Mouse (Mus musculus) urinary bladder, postnatal 4 days (tissue): ENCODE measurements at regions not wholly inside any gene's neighbourhood (a gene's known extent, or its start where the extent isn't known, plus 50 kb on each side); places are given as distances from the start of the nearest gene placed in this dataset.

Source experiments
- DNase-seq, 2 experiments: peaks; one replicate each; pipeline ENCODE4 v3.0.0; 2021 to 2022; ENCODE audit warnings: low spot score in 2 of 2

- no peak for DNase-seq
These were observed 263.5 kb upstream of the 4930535I16Rik start for GRCm38 (mm10) chr4:124181335-124181734.

DNA sequence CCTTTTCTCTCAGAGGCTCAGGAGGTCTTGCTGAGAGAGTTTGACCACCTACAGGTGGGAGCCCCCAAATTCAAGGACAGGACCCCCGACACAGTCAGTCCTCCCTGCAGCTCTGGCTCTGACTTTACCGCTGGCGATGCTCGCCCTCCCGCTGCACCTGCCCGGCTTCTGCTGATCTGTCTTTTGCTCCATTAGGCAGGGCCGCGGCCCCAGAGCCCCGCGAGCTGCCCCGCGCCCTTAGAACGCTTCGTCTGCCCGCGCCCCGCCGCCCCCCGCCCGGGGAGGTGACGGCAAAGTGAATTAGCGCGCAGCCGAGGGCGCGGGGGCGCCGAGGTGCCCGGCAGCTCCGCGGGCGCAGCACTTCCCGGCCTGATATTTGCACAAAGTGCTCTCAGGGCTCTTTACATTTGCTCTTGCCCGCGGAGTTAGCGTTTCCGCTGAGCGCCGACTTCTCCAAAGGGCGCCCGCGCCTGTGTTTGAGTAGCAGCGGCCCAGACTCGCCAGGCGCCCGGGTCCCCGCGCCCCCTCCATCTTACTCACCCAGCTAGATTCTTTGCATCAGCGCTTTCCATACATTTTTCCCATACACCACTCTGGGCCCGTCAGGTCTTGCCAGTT is 260.7 kb upstream of the 4930535I16Rik start:
- DNase-seq, result no peak

DNA sequence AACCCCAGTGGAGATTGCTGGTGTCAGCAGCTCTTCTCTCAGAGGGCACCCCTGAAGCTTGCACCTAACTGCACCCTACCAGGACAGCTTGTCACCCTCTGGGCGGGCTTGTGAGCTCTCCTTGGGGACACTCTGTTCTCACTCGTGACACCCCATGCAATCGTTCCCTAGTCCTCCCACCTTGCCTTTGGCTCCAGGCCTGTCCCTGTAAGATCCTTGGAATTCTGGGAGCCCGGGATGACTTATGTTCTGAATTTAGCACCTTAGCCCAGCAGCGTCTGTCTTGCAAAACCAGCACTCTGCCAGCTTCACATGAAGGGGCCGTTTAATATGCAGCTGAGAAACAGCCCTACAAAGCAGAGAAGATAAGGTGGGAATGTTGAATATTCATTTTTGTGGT is 257.7 kb upstream of the 4930535I16Rik start:
- no peak for DNase-seq

DNA sequence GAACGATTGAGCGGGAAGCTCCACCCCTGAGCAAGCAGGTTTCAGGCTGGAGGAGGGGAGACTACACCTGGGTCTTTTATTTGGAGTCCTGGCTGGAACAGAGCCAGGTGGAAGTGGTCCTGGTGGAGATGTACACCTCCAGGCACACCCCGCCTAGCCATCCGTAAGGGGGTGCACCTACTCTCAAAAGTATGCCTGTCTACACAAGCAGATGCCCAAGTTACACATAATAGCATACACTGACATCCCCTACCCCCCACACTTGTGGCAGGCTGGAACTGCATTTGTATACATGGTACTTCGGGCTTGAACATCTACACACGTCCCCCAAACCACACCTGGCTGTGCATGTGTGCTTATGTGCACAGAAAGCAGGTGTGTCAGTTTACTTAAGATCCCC is 236.8 kb upstream of the 4930535I16Rik start:
- DNase-seq, result no peak

DNA sequence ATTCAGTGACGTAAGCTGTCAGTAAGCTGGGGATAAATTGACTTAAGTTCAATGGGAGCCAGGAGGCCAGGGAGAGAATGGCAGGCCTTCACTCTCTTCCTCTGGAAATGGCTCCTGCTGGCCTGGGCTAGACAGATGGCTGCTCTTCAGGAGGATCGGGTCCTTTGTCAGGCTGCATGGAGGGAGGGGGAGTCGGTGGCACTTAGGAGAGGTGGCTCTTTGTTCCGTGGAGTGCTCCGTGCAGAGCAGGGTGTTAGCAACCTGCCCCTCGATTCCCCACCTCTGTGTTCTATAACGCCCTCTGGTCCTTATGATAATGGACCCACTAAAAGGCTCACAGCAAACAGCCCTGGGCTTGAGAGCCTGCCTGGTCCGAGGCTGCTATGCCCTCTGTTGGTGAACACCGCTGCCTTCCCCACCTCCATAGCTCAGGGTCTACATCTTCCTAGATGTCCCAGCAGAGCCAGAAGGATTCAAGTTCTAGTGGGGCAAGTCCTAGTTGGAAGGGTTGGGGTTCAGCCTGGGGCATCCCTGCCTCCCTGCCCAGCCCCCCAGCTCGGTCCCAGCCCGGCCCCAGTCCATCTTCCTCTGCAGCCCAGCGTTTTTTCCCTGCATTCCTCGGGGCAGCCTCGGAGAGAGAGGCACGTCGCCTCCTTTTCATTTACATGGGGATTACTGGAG is 232.1 kb upstream of the 4930535I16Rik start:
- DNase-seq, result no peak

DNA sequence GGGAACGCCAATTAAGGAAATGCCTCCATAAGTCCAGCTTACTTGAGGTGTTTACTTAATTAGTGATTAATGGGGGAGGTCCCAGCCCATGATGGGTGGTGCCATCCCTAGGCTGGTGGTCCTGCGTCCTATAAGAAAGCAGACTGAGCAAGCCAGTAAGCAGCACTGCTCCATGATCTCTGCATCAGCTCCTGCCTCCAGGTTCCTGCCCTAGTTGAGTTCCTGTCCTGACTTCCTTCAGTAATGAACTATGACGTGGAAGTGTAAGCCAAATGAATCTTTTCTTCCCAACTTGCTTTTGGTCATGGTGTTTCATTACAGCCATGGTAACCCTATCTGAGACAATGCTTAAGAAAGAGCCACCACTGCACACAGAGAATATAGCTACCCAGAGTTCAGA is 231.2 kb upstream of the 4930535I16Rik start:
- no peak for DNase-seq

DNA sequence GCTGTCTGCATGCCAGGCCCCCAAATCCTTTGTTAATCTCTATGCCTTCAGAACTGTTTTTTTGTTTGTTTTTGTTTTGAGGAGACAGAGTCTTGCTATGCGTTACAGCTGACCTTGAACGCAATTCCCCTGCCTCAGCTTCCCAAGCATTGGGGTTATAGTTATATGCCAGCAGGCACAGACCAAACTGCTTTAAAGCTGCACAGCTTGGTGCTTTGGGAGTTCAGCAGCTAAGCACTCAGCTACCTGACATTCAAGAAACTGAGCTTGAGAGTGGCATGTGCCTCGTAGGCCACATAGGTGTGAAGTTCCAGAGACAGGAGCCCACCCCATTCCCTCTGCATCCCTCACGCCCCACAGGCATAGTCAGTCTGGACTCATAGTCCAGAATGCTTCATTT is 229.5 kb upstream of the 4930535I16Rik start:
- DNase-seq, result no peak

DNA sequence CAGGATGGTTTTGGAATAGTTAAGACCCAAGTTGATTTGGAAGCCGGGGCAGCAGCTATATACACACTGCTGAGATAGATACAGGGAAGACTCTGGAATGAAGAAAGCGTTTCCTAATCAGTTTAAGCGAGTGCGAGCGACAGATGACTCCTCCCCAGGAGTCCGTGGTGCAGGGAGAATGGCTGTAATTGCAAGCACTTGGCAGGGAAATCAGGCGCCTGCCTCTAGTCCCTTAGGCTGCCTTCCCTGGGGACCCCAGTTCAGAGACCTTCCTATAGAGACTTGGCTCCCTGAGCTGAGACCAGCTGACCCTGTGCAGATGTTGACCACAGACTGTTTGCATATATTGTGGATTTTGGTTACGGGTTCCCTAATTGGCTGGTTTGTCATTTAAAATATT is 228.3 kb upstream of the 4930535I16Rik start:
- DNase-seq, result no peak

DNA sequence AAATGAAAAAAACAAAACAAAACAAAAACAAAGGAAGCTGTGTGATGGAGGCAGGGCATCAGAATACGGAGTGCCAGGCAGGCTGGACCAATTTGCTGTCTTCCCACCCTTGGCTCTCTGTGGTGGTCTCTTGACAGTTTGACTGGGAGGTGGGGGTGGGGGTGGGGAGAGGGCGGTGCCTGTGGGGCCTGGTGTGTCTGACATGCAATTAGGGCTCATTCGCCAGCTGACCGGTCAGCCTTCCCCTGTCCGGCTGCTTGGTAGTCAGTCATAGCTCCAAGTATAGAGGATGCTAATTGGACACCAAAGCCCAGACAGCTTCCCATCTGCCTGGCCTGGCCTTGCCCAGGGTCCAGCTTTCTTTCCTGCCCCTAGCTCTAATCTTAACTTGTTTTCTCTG is 225.8 kb upstream of the 4930535I16Rik start:
- DNase-seq, result no peak

- no peak for DNase-seq
These were observed 225.4 kb upstream of the 4930535I16Rik start for GRCm38 (mm10) chr4:124143226-124143625.

DNA sequence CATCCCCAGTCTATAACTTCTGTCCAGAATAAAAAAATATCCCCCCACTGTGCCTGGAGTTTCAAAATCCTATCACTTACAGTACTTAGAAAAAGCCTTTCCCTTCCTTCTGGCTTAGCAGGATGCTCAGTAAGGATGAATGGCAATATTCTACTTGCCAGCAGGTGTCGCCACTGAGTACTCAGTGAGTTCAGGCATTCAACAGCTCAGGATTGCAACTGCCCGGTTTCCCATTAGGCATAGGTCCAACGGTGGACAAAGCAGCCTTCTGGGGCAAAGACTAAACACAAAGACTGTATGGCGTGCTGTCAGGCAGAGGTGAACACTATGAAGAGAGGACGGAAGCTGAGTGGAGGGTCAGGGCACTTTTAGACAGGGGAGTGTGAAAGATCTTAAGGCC is 224.3 kb upstream of the 4930535I16Rik start:
- peak; percentile 59 to 85 for DNase-seq

GRCm38 (mm10) chr4:124135165-124135470 is 217.3 kb upstream of the 4930535I16Rik start:
- no peak for DNase-seq

DNA sequence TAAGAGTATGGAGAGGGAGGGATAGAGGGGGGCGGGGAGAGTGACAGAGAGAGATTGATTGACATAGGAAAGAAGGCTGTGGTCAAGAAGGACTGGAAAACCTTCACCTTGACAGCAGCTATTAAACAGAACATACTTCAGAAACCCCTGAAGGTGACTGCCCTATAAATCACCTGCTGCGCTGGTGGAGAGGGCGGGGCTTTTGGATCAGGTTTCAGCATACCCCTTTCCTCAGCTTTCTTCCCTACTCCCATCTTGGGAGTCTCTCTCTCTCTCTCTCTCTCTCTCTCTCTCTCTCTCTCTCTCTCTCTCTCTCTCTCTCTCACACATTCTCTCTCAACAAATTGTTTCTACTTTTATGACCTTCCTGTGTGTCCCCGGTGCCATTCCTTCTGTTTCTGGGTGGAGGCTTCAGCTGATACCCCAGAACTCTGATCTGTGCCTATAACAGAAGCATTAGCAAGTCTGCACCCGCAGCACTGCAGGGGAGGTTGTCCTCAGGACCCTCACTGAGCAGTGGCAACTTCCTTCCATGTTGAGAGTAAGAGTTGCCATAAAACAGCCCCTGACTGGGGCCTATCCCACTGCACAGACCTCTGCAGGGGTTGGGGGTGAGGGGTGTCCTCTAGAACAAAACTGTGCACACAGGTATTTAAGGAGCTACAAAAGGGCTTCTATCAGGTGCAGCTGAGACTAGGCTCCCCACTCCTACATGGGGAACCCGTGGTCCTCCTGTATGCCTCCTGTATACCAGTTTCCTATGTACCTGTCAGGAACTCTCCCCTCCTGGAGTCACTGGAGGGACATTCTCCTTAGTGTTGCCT is 216.7 kb upstream of the 4930535I16Rik start:
- DNase-seq, result no peak

GRCm38 (mm10) chr4:124130946-124131345 is 213.1 kb upstream of the 4930535I16Rik start:
- DNase-seq, result no peak

GRCm38 (mm10) chr4:124126258-124126657 is 208.4 kb upstream of the 4930535I16Rik start:
- DNase-seq, result no peak

DNA sequence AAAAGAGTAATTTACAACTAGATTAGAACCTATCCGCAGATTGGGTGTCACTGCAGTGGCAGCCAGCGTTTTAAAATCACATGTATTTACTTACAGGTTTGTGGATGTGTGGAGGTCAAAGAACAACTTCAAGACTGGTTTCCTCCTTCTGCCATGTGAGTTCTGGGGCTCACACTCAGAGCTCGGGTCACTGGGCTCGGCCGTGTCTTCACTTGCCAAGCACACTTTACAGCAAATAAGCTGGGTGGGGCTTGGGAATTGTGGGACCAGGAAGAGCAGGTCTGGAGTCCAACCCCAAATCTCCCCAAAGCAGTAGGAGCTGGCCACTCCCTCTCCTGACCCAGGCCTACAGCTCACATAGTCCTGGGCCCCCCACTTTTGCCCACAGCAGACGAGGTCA is 202.5 kb upstream of the 4930535I16Rik start:
- DNase-seq, result no peak

DNA sequence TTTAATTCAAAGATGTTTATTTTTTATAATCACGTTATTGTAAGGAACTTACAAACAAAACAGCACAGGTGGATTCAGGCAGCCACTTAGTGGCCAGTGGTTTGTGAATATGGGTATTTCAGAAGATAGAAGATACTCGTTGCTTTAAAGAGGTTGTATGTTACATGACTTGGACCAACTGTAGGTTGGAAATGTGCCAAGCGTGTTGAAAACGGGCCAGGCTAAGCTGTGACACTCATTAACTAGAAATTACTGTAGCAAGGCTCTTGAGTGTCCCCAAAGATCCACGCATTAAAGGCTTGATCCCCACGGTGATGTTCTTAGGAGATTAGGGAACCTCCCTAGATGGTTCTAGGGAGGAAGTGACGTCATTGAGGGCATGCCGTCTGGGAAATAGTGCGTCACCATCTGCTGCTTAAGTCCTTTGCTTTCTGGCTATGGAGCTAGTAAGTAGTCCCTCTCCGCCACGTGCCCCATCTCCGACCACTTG is 196.1 kb upstream of the 4930535I16Rik start:
- no peak for DNase-seq

GRCm38 (mm10) chr4:124110705-124111104 is 192.9 kb upstream of the 4930535I16Rik start:
- DNase-seq, result no peak

- DNase-seq, result no peak
These were observed 191.5 kb upstream of the 4930535I16Rik start for GRCm38 (mm10) chr4:124109371-124109770.

DNA sequence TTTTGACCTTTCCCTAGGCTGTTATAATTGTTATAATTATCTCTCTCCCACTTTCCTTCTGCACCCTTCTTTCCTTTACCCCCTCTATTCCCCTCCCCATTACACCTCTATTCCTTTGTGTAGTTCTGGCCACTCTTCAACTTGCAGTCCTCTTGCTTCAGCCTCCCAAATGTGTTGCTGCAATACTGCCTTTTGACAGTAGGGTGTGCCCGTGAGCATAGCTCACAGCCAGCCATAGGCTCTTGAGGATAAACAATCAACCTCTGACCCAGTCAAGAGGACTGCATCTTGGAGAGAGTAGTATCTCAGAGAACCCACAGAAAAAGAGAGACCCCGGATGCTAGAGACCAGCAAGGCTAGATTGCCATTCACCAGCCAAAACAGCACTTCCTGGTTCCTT is 184.9 kb upstream of the 4930535I16Rik start:
- no peak for DNase-seq

- no peak for DNase-seq
These were observed 169.0 kb upstream of the 4930535I16Rik start for GRCm38 (mm10) chr4:124086801-124087200.

DNA sequence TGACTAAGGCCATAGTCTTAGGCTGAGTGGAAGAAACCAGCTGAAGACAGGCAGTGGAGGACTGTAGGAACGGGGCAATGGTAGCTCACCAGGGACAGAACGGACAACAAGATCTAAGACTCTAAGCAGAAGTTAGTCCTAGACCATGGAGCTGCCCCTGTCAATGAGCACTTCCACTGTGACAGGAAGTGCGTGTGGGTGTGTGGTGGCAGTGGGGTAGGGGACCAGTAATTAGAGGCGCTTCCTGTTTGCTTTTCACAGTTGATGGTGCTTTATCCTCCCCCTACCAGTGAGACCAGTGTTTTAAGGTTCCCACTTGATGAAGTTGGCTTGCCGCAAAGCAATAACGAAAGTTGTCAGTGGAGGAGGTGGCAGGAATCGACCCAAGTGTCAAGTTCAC is 168.4 kb upstream of the 4930535I16Rik start:
- no peak for DNase-seq

- no peak for DNase-seq
These were observed 161.8 kb upstream of the 4930535I16Rik start for GRCm38 (mm10) chr4:124079603-124080002.
